Mouse (Mus musculus): Measurements from ENCODE around the gene Myo5c. TPM values are rescaled to one million over a fixed set of nuclear protein-coding genes. Genes with fewer than 3 reads are reported as not detected.

The Myo5c gene
- polyA plus RNA-seq, 1 experiment from 2014 or later, result 0.52 TPM

DNA sequence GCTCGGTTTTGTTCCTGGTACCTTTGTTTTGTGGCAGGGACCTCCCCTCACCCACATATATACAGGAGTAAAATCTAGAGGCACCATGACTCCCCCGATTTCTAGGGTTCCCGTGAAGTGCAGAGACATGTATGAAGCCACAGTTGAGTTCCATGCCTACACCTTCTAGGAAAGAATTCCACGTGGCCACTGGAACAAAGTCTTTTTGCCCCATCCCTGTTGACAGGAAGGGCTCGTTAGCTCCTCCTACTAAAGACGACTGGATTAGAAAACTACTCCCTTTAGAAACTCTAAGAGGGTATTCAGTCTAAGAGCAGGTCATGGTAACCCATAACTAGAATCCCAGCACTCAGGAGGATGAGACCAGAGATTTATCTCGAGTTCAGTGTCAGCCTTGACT, 72.5 kb downstream of the Myo5c start:
- Histone ChIP-seq H3K36me3 (no peaks in the 10 kb centered on the region), H3K27me3 (ENCODE audit: low read depth, poor library complexity, severe bottlenecking) (no peaks in the 10 kb centered on the region), H3K4me1 (peaks cover 8% of the 10 kb centered on the region), H3K27ac (replicated peaks) (no peak overlapping the region), H3K4me3 (0 out of 2 replicates have a peak overlapping the region, but pooled peaks have one; percentile 26), H3K9me3 (replicated peaks) (no peaks in the 10 kb centered on the region)
- DNase-seq (ENCODE audit: low spot score), result no peak
- 33% methylated on average over 7 of the region's 7 CpGs for WGBS

DNA sequence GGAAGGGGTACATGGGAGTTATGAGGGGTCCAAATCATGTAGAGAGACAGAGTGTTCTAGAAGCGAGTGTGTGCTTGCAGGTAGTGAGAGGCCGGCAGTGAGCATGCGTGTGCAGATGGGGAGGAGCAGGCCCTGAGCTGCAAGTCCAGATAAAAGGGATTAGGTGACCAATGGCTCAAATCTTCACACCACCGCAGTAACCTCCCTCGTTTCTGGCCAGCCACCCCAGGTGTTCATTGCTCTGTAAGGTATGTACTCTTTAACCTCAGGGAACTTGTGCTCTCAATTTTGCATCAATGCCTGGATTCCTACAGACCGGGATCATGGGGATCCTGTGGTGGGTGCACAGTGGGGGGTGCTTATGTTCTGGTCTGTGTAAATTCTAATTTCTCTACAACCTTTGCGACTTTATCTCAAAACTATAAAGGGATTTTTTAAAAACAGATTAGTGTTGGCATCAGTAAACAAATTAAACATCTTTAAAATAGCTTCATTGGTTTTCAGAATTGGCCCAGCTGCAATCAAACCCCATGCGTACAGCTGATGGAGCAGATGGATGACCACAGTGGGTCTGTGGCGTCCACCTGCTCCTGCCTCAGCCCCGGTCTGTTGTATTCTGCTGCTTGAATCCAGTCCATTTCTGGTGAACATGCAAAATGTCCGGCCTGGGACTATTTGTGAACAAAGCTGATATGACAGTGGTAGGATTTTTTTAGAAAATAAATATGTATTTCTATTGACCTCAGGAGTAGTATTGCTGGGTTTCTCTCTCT, 74.5 kb downstream of the Myo5c start, which contains the start of gene Gnb5:
Gnb5 (plus strand) TSS at position 163 of the 773 bp plus-strand sequence.
- no peak for DNase-seq (ENCODE audit: low spot score)
- Histone ChIP-seq H3K4me1 (peaks cover 8% of the 10 kb centered on the region), H3K27me3 (ENCODE audit: low read depth, poor library complexity, severe bottlenecking) (no peaks in the 10 kb centered on the region), H3K4me3 (no peak within 1 kb of the TSS), H3K27ac (replicated peaks) (no peak within 1 kb of the TSS), H3K9me3 (replicated peaks) (no peaks in the 10 kb centered on the region), H3K36me3 (no peaks in the 10 kb centered on the region)
- WGBS, result 81% methylated on average over 11 of the region's 11 CpGs

DNA sequence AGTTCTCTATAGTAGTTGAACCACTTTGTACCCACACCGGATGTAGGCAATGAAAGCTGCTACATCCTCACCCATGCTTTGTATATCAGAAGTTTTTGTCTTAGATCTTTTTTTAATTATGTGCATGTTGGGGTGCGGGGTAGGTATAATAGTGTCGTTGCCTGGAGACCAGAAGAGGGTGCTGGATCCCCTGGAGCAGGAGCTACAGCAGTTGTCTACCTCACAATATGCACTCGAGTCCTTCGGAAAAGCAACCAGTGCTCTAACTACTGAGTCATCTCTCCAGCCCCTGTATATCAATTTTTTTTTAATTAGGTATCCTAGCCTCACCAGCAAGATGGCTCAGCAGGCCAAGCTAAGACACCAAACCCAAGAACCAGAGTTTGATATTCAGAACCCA, 75.2 kb downstream of the Myo5c start:
- no peaks in the 10 kb centered on the region for H3K9me3 ChIP-seq (replicated peaks)
- no peak overlapping the region for H3K27ac ChIP-seq (replicated peaks)
- no peak for DNase-seq (ENCODE audit: low spot score)
- H3K27me3 ChIP-seq (ENCODE audit: low read depth, poor library complexity, severe bottlenecking), result no peaks in the 10 kb centered on the region
- H3K4me1 ChIP-seq, result peaks cover 8% of the 10 kb centered on the region
- 91% methylated on average over 5 of the region's 5 CpGs for WGBS
- H3K4me3 ChIP-seq, result no peak overlapping the region
- H3K36me3 ChIP-seq, result no peaks in the 10 kb centered on the region

DNA sequence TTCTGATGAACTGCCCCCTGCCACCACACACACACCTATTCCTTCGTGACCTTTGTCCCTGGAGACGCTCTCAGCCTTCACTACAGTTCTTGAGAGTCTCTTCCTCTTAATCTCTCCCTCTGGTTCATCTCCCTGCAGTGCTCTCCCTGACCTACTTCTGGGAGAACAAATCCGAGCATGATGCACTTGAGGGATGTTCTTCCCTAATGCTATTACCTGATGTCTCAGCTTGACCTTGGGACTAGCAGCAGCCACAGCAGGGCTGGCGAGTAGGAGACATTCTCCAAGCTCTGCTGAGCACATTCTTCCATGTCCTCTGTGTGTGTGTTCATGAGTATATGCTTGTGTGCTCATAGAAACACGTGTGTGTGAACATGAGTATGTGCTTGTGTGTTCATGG, 76.8 kb downstream of the Myo5c start:
- Histone ChIP-seq H3K36me3 (no peaks in the 10 kb centered on the region), H3K27ac (replicated peaks) (no peak overlapping the region), H3K4me3 (no peak overlapping the region), H3K27me3 (ENCODE audit: low read depth, poor library complexity, severe bottlenecking) (no peaks in the 10 kb centered on the region), H3K9me3 (replicated peaks) (no peaks in the 10 kb centered on the region), H3K4me1 (peaks cover 13% of the 10 kb centered on the region)
- 63% methylated on average over 5 of the region's 5 CpGs for WGBS
- no peak for DNase-seq (ENCODE audit: low spot score)

DNA sequence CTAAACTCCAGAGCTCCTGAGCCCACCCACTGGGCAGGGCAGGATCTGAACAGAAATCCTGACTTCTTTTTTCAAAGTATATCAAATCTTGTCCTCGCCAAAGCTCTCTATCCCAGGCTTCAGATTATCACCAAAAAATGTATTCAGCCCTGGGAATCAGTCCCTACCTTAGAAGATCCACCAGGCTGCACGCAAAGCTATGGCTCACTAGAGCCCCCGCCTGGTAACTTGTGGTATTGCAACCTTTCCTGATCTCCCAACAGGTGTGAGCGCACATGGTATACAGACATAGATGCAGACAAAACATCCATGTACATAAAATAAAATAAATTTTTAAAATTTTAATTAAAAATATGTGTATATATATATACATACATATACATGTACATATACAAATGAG, 80.2 kb downstream of the Myo5c start:
- Histone ChIP-seq H3K9me3 (replicated peaks) (no peaks in the 10 kb centered on the region), H3K4me3 (no peak overlapping the region), H3K27ac (replicated peaks) (no peak overlapping the region), H3K4me1 (peaks cover 27% of the 10 kb centered on the region), H3K27me3 (ENCODE audit: low read depth, poor library complexity, severe bottlenecking) (no peaks in the 10 kb centered on the region), H3K36me3 (no peaks in the 10 kb centered on the region)
- WGBS, result 9% methylated on average over 4 of the region's 4 CpGs
- peak; percentile 78 for DNase-seq (ENCODE audit: low spot score)

DNA sequence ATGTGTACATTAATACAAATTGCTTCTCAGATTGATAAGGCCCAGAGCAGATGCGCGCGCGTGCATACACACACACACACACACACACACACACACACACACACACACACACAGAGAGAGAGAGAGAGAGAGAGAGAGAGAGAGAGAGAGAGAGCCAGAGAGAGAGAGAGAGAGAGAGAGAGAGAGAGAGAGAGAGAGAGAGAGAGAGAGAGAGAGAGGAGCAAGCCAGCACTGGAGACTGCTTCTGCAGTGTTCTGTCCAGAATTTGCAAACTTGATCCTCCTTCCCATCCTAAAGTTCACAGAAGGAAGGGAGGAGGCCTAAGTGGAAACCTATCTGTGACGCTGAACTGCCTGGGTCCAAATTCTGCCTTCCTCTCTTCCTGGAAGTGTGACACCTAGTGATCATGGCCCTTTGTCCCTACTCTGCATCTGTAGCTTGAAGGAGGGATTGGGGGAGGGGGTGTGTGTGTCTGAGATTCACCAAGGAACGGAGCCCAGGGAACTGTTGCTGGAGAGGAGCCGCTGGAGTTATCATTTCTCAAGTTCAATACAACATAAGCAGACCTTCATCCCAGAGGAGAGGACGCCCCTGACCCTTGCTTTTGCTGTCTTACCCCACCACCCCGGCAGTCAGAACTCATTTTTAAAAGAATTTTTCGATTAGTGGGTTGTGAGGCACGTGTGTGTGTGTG, 81.5 kb downstream of the Myo5c start:
- Histone ChIP-seq H3K9me3 (replicated peaks) (no peaks in the 10 kb centered on the region), H3K27me3 (ENCODE audit: low read depth, poor library complexity, severe bottlenecking) (no peaks in the 10 kb centered on the region), H3K27ac (replicated peaks) (peak overlapping the region; percentile 85), H3K36me3 (peaks cover 4% of the 10 kb centered on the region; the same call in 1 of the 2 replicates), H3K4me1 (peaks cover 27% of the 10 kb centered on the region), H3K4me3 (peak overlapping the region; percentile 61)
- DNase-seq (ENCODE audit: low spot score), result peak; percentile 46
- 32% methylated on average over 11 of the region's 11 CpGs for WGBS

DNA sequence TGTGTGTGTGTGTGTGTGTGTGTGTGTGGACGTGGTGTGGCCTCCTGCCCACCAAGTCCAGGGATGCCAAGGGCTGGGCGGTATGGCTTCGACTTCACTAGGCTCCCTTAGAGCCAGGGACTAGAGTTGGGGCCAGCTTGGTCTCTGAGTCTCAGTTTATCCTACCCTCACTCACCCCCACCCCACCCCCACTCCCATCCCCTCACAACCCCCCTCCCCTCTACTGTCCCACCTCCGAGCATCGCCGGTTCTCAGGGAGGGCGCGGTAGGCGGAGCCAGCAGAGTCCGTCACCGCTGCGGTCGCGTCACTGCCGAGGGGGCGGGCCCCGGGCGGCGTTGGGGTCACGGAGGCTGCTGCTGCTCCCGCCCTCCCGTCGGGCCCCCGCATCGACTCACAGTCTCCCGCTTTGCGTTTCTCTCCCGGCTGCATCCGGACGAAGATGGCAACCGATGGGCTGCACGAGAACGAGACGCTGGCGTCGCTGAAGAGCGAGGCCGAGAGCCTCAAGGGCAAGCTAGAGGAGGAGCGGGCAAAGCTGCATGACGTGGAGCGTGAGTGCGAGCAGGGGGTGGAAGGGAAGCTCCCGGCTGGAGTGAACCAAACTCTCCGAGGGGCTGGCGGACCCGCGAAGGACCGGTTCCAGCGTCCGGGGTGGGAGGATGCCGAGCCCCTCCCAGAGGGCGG, 82.2 kb downstream of the Myo5c start:
- peak; percentile 87 for DNase-seq (ENCODE audit: low spot score)
- H3K9me3 ChIP-seq (replicated peaks), result no peaks in the 10 kb centered on the region
- H3K4me1 ChIP-seq, result peaks cover 27% of the 10 kb centered on the region
- no peaks in the 10 kb centered on the region for H3K27me3 ChIP-seq (ENCODE audit: low read depth, poor library complexity, severe bottlenecking)
- H3K4me3 ChIP-seq, result peak overlapping the region; percentile 61
- H3K27ac ChIP-seq (replicated peaks), result peak overlapping the region; percentile 85
- WGBS, result 0% methylated on average over 52 of the region's 52 CpGs
- H3K36me3 ChIP-seq, result peaks cover 4% of the 10 kb centered on the region; the same call in 1 of the 2 replicates

DNA sequence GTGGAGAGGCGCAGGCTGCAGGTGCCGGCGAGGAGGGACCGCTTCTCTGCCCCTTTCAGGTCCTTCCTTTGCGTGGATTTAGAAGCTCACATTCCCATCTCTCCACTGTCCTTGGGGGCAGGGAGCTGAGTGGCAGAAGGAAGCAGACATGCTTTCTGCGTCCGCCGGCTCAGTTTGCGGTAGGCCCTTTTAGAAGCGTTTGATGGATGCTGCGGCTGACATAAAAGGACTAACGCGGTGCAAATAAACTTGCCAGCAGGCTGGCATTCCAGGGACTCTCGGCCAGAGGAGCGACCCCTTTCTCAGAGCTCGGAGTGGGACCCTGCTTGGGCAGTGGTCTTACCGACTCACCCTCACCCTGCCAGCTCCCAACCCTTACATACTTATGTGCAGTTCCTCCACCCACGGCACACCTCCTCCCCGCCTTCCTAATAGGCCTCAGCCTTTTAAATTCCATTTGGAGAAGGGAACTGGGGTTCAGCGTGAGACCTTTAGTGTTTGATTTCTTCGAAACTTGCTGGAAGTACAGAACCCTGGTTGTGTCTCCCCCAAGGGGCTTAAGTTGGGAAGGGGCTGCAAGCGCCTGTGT, 82.8 kb downstream of the Myo5c start:
- Histone ChIP-seq H3K27ac (replicated peaks) (peak overlapping the region; percentile 85), H3K4me1 (peaks cover 27% of the 10 kb centered on the region), H3K9me3 (replicated peaks) (no peaks in the 10 kb centered on the region), H3K27me3 (ENCODE audit: low read depth, poor library complexity, severe bottlenecking) (no peaks in the 10 kb centered on the region), H3K36me3 (peaks cover 4% of the 10 kb centered on the region; the same call in 1 of the 2 replicates), H3K4me3 (peak overlapping the region; percentile 61)
- no peak for DNase-seq (ENCODE audit: low spot score)
- WGBS, result 3% methylated on average over 22 of the region's 22 CpGs

DNA sequence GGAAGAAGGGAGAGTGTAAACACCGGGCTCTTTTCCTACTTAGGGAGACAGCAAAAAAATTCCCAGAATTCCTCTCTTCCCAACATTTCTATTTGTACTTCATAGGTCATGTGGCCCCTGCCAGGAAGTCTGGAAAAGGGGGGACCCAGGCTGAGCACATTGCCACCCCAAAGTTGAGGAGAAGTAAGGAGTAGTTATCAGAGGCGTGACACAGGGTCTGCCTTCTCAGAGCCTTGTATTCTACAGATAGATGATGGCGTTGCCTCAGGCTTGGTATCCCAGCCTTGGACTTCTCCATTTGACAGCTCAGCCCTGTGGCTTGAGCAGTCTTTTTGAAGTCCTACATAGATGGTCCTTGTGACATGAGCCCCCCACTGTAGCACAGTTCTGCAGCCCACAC, 83.4 kb downstream of the Myo5c start:
- Histone ChIP-seq H3K4me3 (peak overlapping the region; percentile 61), H3K4me1 (peaks cover 27% of the 10 kb centered on the region), H3K27me3 (ENCODE audit: low read depth, poor library complexity, severe bottlenecking) (no peaks in the 10 kb centered on the region), H3K27ac (replicated peaks) (no peak overlapping the region), H3K9me3 (replicated peaks) (no peaks in the 10 kb centered on the region), H3K36me3 (peaks cover 4% of the 10 kb centered on the region; the same call in 1 of the 2 replicates)
- no peak for DNase-seq (ENCODE audit: low spot score)
- WGBS, result 84% methylated on average over 3 of the region's 3 CpGs

DNA sequence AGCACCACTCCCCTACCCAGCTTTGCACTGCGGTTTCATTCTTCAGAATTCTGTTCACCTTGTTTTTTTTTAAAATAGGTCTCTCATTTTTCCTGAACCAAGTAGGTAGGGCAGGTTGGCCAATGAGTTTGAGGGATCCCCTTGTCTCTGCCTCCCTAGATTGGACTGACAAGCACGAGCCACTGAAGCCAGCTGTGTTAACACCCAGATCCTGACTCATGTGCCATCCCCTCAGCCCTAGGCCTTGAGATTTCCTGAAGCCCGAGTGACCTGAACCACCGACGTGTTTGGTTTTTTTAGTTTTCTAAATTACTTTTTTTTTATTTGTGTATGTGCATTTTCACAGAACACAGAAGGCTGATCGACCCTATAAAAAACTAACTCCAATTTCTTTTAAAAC, 85.0 kb downstream of the Myo5c start:
- Histone ChIP-seq H3K4me3 (no peak overlapping the region), H3K36me3 (peaks cover 4% of the 10 kb centered on the region; the same call in 1 of the 2 replicates), H3K9me3 (replicated peaks) (no peaks in the 10 kb centered on the region), H3K4me1 (peaks cover 27% of the 10 kb centered on the region), H3K27ac (replicated peaks) (no peak overlapping the region), H3K27me3 (ENCODE audit: low read depth, poor library complexity, severe bottlenecking) (no peaks in the 10 kb centered on the region)
- DNase-seq (ENCODE audit: low spot score), result no peak
- 93% methylated on average over 6 of the region's 6 CpGs for WGBS

DNA sequence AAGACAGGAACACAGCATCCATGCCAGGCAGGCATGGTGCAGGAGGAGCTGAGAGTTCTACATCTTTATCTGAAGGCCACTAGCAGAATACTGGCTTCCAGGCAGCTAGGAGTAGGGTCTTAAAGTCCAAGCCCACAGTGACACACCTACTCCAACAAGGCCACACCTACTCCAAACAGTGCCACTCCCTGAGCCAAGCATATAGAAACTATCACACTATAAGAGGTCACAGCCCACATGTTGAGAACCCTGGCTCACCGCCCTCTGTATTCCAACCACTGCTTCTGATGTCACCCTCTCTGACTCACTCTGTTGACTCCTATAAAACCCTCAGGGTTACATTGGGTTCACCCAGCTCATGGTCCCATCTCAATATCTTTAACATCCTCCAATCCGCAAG, 86.4 kb downstream of the Myo5c start:
- no peak for DNase-seq (ENCODE audit: low spot score)
- peaks cover 4% of the 10 kb centered on the region; the same call in 1 of the 2 replicates for H3K36me3 ChIP-seq
- no peak overlapping the region for H3K4me3 ChIP-seq
- 92% methylated on average over 2 of the region's 2 CpGs for WGBS
- peaks cover 26% of the 10 kb centered on the region for H3K4me1 ChIP-seq
- H3K9me3 ChIP-seq (replicated peaks), result no peaks in the 10 kb centered on the region
- no peaks in the 10 kb centered on the region for H3K27me3 ChIP-seq (ENCODE audit: low read depth, poor library complexity, severe bottlenecking)
- H3K27ac ChIP-seq (replicated peaks), result no peak overlapping the region

DNA sequence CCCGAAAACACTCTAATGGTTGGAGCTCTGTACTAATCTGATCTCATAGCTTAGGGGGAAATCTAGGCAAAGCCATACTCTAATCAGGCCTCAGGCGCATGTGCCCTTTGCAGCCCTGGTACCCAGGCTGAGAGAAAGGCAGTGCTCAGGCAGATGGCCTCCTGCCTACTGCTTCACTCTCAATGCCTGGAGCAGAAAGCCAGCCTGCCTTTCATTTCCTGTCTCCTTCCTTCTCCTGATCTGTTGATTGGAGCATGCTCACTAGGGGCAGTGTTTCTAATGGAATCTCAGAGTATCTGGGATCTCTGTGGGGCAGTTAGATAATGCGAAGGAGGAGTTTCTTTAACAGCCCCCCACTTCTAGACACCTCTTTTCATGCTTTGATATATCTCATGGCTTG, 87.5 kb downstream of the Myo5c start:
- WGBS, result 83% methylated on average over 3 of the region's 3 CpGs
- Histone ChIP-seq H3K4me3 (no peak overlapping the region), H3K9me3 (replicated peaks) (no peaks in the 10 kb centered on the region), H3K27me3 (ENCODE audit: low read depth, poor library complexity, severe bottlenecking) (no peaks in the 10 kb centered on the region), H3K27ac (replicated peaks) (no peak overlapping the region), H3K36me3 (peaks cover 4% of the 10 kb centered on the region; the same call in 1 of the 2 replicates), H3K4me1 (peaks cover 15% of the 10 kb centered on the region)
- DNase-seq (ENCODE audit: low spot score), result no peak
